Mouse (Mus musculus) embryonic facial prominence, embryonic 13.5 days (tissue): Measurements from ENCODE around the gene Rapgef1. TPM values are rescaled to one million over a fixed set of nuclear protein-coding genes. Genes with fewer than 3 reads are reported as not detected.

ENCODE experiments used
- ATAC-seq: fragments of 200-750 bp; cut with Nextera tagmentation; 2 replicates; pipeline ENCODE4 v1.8.0; 2017; ENCODE audit warnings: low read depth; ENCODE audit not compliant: insufficient number of reproducible peaks, insufficient read depth, low FRiP score, low TSS enrichment
- H3K27ac ChIP-seq: fragments of 300-500 bp; sonication (generic); 2 replicates; pipeline ENCODE4 v1.5.1; 2015; ENCODE audit warnings: moderate library complexity, mild to moderate bottlenecking, inconsistent platforms
- H3K27me3 ChIP-seq: fragments of 300-500 bp; sonication (generic); 2 replicates; pipeline ENCODE4 v1.6.1; 2015; ENCODE audit warnings: mild to moderate bottlenecking, inconsistent platforms
- H3K36me3 ChIP-seq: fragments of 300-500 bp; sonication (generic); 2 replicates; pipeline ENCODE4 v1.6.1; 2015; ENCODE audit warnings: mild to moderate bottlenecking, inconsistent platforms
- H3K4me1 ChIP-seq: fragments of 300-500 bp; sonication (generic); 2 replicates; pipeline ENCODE4 v1.6.1; 2015; ENCODE audit warnings: inconsistent platforms
- H3K4me2 ChIP-seq: fragments of 300-500 bp; sonication (generic); 2 replicates; pipeline ENCODE4 v1.6.1; 2015; ENCODE audit warnings: moderate library complexity, mild to moderate bottlenecking, inconsistent platforms
- H3K4me3 ChIP-seq: fragments of 300-500 bp; sonication (generic); 2 replicates; pipeline ENCODE4 v1.5.1; 2015; ENCODE audit warnings: mild to moderate bottlenecking, inconsistent platforms
- H3K9ac ChIP-seq: fragments of 300-500 bp; sonication (generic); 2 replicates; pipeline ENCODE4 v1.6.1; 2015; ENCODE audit warnings: mild to moderate bottlenecking, inconsistent platforms
- H3K9me3 ChIP-seq: fragments of 300-500 bp; sonication (generic); 2 replicates; pipeline ENCODE4 v1.6.1; 2016; ENCODE audit warnings: inconsistent platforms
- WGBS: fragments of 180-500 bp; shearing (Covaris S2); methylation state at CpG from one replicate; pipeline ENCODE4 v1.1.7; 2015; ENCODE audit warnings: mixed read lengths; 5-methylcytosine and 5-hydroxymethylcytosine counted together
- polyA plus RNA-seq: library from polyadenylated mRNA; unstranded; fragments of >200 nt; fragmentation: Nextera tagmentation; extraction: Ambion mirVana; gene quantifications from 2 replicates; pipeline ENCODE4 v1.2.1, GENCODE M21; 2015

The Rapgef1 gene
- polyA plus RNA-seq, 1 experiment from 2014 or later = 14.4 TPM

GRCm38 (mm10) chr2:29713501-29713900 lies 94.0 kb downstream of the Rapgef1 start:
- Histone ChIP-seq H3K27ac (no peak overlapping the region), H3K4me2 (no peak overlapping the region), H3K4me3 (no peak overlapping the region), H3K4me1 (peaks cover 22% of the 10 kb centered on the region), H3K9me3 (no peaks in the 10 kb centered on the region), H3K9ac (no peak overlapping the region), H3K36me3 (peaks cover 52% of the 10 kb centered on the region), H3K27me3 (no peaks in the 10 kb centered on the region)
- no peak for ATAC-seq
- WGBS = 68% methylated on average over 2 of the region's 2 CpGs

GRCm38 (mm10) chr2:29714127-29714526 lies 94.6 kb downstream of the Rapgef1 start:
- WGBS = 96% methylated on average over 5 of the region's 5 CpGs

GRCm38 (mm10) chr2:29716143-29716542 lies 96.6 kb downstream of the Rapgef1 start:
- peaks cover 67% of the 10 kb centered on the region for H3K36me3 ChIP-seq
- H3K4me2 ChIP-seq = peak overlapping the region; percentile 21; the same call in 1 of the 2 replicates
- WGBS = 36% methylated on average over 7 of the region's 7 CpGs
- peak; percentile 56 for ATAC-seq
- no peak overlapping the region for H3K4me3 ChIP-seq
- peak overlapping the region; percentile 52 for H3K9ac ChIP-seq
- no peaks in the 10 kb centered on the region for H3K27me3 ChIP-seq
- peak overlapping the region; percentile 91 for H3K27ac ChIP-seq
- H3K9me3 ChIP-seq = no peaks in the 10 kb centered on the region
- peaks cover 22% of the 10 kb centered on the region for H3K4me1 ChIP-seq

More at GRCm38 (mm10) chr2:29714127-29714526, 94.6 kb downstream of the Rapgef1 start:
- H3K9ac ChIP-seq = no peak overlapping the region
- no peak overlapping the region for H3K27ac ChIP-seq
- H3K4me3 ChIP-seq = no peak overlapping the region
- H3K27me3 ChIP-seq = no peaks in the 10 kb centered on the region
- H3K9me3 ChIP-seq = no peaks in the 10 kb centered on the region
- H3K4me2 ChIP-seq = no peak overlapping the region
- H3K36me3 ChIP-seq = peaks cover 55% of the 10 kb centered on the region
- ATAC-seq = no peak
- peaks cover 22% of the 10 kb centered on the region for H3K4me1 ChIP-seq

GRCm38 (mm10) chr2:29716691-29717090 lies 97.2 kb downstream of the Rapgef1 start:
- peak overlapping the region; percentile 91 for H3K27ac ChIP-seq
- peaks cover 67% of the 10 kb centered on the region for H3K36me3 ChIP-seq
- peak; percentile 78 for ATAC-seq
- no peaks in the 10 kb centered on the region for H3K27me3 ChIP-seq
- H3K4me2 ChIP-seq = peak overlapping the region; percentile 21; the same call in 1 of the 2 replicates
- peak overlapping the region; percentile 11; the same call in 1 of the 2 replicates for H3K9ac ChIP-seq
- no peak overlapping the region for H3K4me3 ChIP-seq
- WGBS = 7% methylated on average over 6 of the region's 6 CpGs
- no peaks in the 10 kb centered on the region for H3K9me3 ChIP-seq
- H3K4me1 ChIP-seq = peaks cover 22% of the 10 kb centered on the region

- Histone ChIP-seq H3K4me2 (no peak overlapping the region), H3K36me3 (peaks cover 75% of the 10 kb centered on the region), H3K9ac (no peak overlapping the region), H3K4me1 (peaks cover 22% of the 10 kb centered on the region), H3K9me3 (no peaks in the 10 kb centered on the region), H3K4me3 (no peak overlapping the region), H3K27me3 (no peaks in the 10 kb centered on the region), H3K27ac (no peak overlapping the region)
- WGBS = 84% methylated on average over 5 of the region's 5 CpGs
- no peak for ATAC-seq
Measured at GRCm38 (mm10) chr2:29718581-29718980, 99.1 kb downstream of the Rapgef1 start.

- Histone ChIP-seq H3K9me3 (no peaks in the 10 kb centered on the region), H3K27ac (no peak overlapping the region), H3K4me1 (no peaks in the 10 kb centered on the region), H3K4me2 (no peak overlapping the region), H3K36me3 (peaks cover 99% of the 10 kb centered on the region), H3K27me3 (no peaks in the 10 kb centered on the region), H3K9ac (no peak overlapping the region), H3K4me3 (no peak overlapping the region)
- 85% methylated on average over 3 of the region's 3 CpGs for WGBS
- no peak for ATAC-seq
Measured at GRCm38 (mm10) chr2:29723132-29723531, 103.6 kb downstream of the Rapgef1 start.

GRCm38 (mm10) chr2:29724664-29725365 lies 105.3 kb downstream of the Rapgef1 start:
- H3K27ac ChIP-seq = no peak overlapping the region
- no peak overlapping the region for H3K4me3 ChIP-seq
- H3K9ac ChIP-seq = no peak overlapping the region
- no peaks in the 10 kb centered on the region for H3K9me3 ChIP-seq
- H3K27me3 ChIP-seq = no peaks in the 10 kb centered on the region
- peaks cover 97% of the 10 kb centered on the region for H3K36me3 ChIP-seq
- H3K4me2 ChIP-seq = no peak overlapping the region
- whole genome bisulfite sequencing = 84% methylated on average over 5 of the region's 5 CpGs
- ATAC-seq = no peak
- no peaks in the 10 kb centered on the region for H3K4me1 ChIP-seq

GRCm38 (mm10) chr2:29729500-29729899 lies 110.0 kb downstream of the Rapgef1 start:
- Histone ChIP-seq H3K27me3 (no peaks in the 10 kb centered on the region), H3K27ac (no peak overlapping the region), H3K36me3 (peaks cover 93% of the 10 kb centered on the region), H3K4me2 (no peak overlapping the region), H3K4me3 (no peak overlapping the region), H3K9ac (no peak overlapping the region), H3K9me3 (no peaks in the 10 kb centered on the region), H3K4me1 (no peaks in the 10 kb centered on the region)
- 54% methylated on average over 2 of the region's 2 CpGs for WGBS
- no peak for ATAC-seq

- WGBS = 50% methylated on average over 3 of the region's 3 CpGs
- peaks cover 92% of the 10 kb centered on the region for H3K36me3 ChIP-seq
- no peak for ATAC-seq
Measured at GRCm38 (mm10) chr2:29731545-29731944, 112.0 kb downstream of the Rapgef1 start.

GRCm38 (mm10) chr2:29732559-29732958 lies 113.0 kb downstream of the Rapgef1 start:
- no peak for ATAC-seq
- WGBS = 89% methylated on average over 10 of the region's 10 CpGs
- H3K36me3 ChIP-seq = peaks cover 92% of the 10 kb centered on the region

More at GRCm38 (mm10) chr2:29731545-29731944, 112.0 kb downstream of the Rapgef1 start:
- H3K4me1 ChIP-seq = no peaks in the 10 kb centered on the region
- H3K27me3 ChIP-seq = no peaks in the 10 kb centered on the region
- no peak overlapping the region for H3K4me2 ChIP-seq
- no peak overlapping the region for H3K9ac ChIP-seq
- no peak overlapping the region for H3K4me3 ChIP-seq
- H3K27ac ChIP-seq = no peak overlapping the region
- H3K9me3 ChIP-seq = no peaks in the 10 kb centered on the region

GRCm38 (mm10) chr2:29733348-29733747 lies 113.8 kb downstream of the Rapgef1 start:
- H3K27ac ChIP-seq = no peak overlapping the region

More at GRCm38 (mm10) chr2:29732559-29732958, 113.0 kb downstream of the Rapgef1 start:
- no peak overlapping the region for H3K27ac ChIP-seq
- H3K9me3 ChIP-seq = no peaks in the 10 kb centered on the region
- no peak overlapping the region for H3K9ac ChIP-seq
- no peak overlapping the region for H3K4me2 ChIP-seq
- H3K4me3 ChIP-seq = no peak overlapping the region
- no peaks in the 10 kb centered on the region for H3K27me3 ChIP-seq
- H3K4me1 ChIP-seq = no peaks in the 10 kb centered on the region

GRCm38 (mm10) chr2:29735708-29736107 lies 116.2 kb downstream of the Rapgef1 start:
- no peak overlapping the region for H3K4me2 ChIP-seq
- H3K4me1 ChIP-seq = no peaks in the 10 kb centered on the region
- WGBS = 86% methylated on average over 12 of the region's 12 CpGs
- 0 out of 2 replicates have a peak, but pooled peaks have one; percentile 18 for ATAC-seq
- H3K9ac ChIP-seq = no peak overlapping the region
- no peak overlapping the region for H3K27ac ChIP-seq
- no peaks in the 10 kb centered on the region for H3K9me3 ChIP-seq
- no peak overlapping the region for H3K4me3 ChIP-seq
- H3K36me3 ChIP-seq = peaks cover 91% of the 10 kb centered on the region
- no peaks in the 10 kb centered on the region for H3K27me3 ChIP-seq

More at GRCm38 (mm10) chr2:29733348-29733747, 113.8 kb downstream of the Rapgef1 start:
- H3K36me3 ChIP-seq = peaks cover 92% of the 10 kb centered on the region
- no peaks in the 10 kb centered on the region for H3K27me3 ChIP-seq
- no peaks in the 10 kb centered on the region for H3K4me1 ChIP-seq
- no peak overlapping the region for H3K4me3 ChIP-seq
- no peak overlapping the region for H3K9ac ChIP-seq
- ATAC-seq = no peak
- H3K9me3 ChIP-seq = no peaks in the 10 kb centered on the region
- no peak overlapping the region for H3K4me2 ChIP-seq
- WGBS = 100% methylated on average over 5 of the region's 5 CpGs
